Mouse (Mus musculus) liver, embryonic 16.5 days (tissue): ENCODE measurements around the gene Cul1. TPM values are rescaled to one million over a fixed set of nuclear protein-coding genes. Genes with fewer than 3 reads are reported as not detected.

Source experiments
- ATAC-seq: fragments of 200-750 bp; cut with Nextera tagmentation; 2 replicates; pipeline ENCODE4 v1.8.0; 2017; ENCODE audit warnings: low read depth, mild to moderate bottlenecking, moderate number of reproducible peaks, moderate library complexity
- H3K27ac ChIP-seq: fragments of 300-500 bp; sonication (generic); 2 replicates; pipeline ENCODE4 v1.5.1; 2014; ENCODE audit warnings: mild to moderate bottlenecking, low read length
- H3K27me3 ChIP-seq: fragments of 300-500 bp; sonication (generic); 2 replicates; pipeline ENCODE4 v1.6.1; 2014; ENCODE audit warnings: low read depth, low read length, mixed read lengths; ENCODE audit not compliant: control insufficient read depth, insufficient read depth
- H3K36me3 ChIP-seq: fragments of 300-500 bp; sonication (generic); 2 replicates; pipeline ENCODE4 v1.6.1; 2014; ENCODE audit warnings: mild to moderate bottlenecking; ENCODE audit not compliant: control insufficient read depth, insufficient read depth
- H3K4me1 ChIP-seq: fragments of 300-500 bp; sonication (generic); 2 replicates; pipeline ENCODE4 v1.6.1; 2014; ENCODE audit warnings: low read depth, low read length, mixed read lengths; ENCODE audit not compliant: control insufficient read depth
- H3K4me2 ChIP-seq: fragments of 300-500 bp; sonication (generic); 2 replicates; pipeline ENCODE4 v1.6.1; 2014; ENCODE audit warnings: low read depth, low read length, mixed read lengths
- H3K4me3 ChIP-seq: fragments of 300-500 bp; sonication (generic); 2 replicates; pipeline ENCODE4 v1.5.1; 2014; ENCODE audit warnings: low read depth, mild to moderate bottlenecking, low read length
- H3K9ac ChIP-seq: fragments of 300-500 bp; sonication (generic); 2 replicates; pipeline ENCODE4 v1.6.1; 2014; ENCODE audit warnings: low read depth, low read length
- H3K9me3 ChIP-seq: fragments of 300-500 bp; sonication (generic); replicated peaks from 2 replicates; pipeline ENCODE4 v1.6.1; 2016; ENCODE audit warnings: low read length; ENCODE audit not compliant: control insufficient read depth
- WGBS: fragments of 180-500 bp; shearing (Covaris S2); extraction: QIAGEN DNeasy Blood & Tissue Kit; methylation state at CpG from one replicate; pipeline ENCODE4 v1.1.7; 2014; ENCODE audit not compliant: insufficient replicate concordance; 5-methylcytosine and 5-hydroxymethylcytosine counted together
- polyA plus RNA-seq: library from polyadenylated mRNA; unstranded; fragments of >200 nt; fragmentation: Nextera tagmentation; extraction: Ambion mirVana; gene quantifications from 2 replicates; pipeline ENCODE4 v1.2.1, GENCODE M21; 2015

Gene Cul1
- polyA plus RNA-seq, 1 experiment from 2014 or later: 56.2 TPM

DNA sequence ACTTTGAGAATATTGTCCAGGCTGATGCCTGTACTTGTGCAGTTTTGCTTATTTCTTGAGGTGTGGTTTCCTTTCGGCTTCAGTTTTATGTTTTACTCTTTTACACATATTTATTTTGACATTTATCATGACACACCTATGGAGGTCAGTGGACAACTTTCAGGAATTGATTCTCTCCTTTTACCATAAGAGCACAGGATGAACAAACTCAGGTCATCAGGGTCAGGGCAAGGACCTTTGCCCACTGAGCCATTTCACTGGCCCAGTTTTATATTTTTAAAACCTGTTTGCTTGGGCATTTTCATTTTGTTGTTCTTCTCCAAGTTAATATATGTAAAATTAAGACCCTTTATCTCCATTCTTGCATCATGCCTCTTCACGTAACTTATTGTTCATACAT, 13.3 kb downstream of the Cul1 start:
- no peak for ATAC-seq
- Histone ChIP-seq H3K27ac (no peak overlapping the region), H3K9ac (no peak overlapping the region), H3K9me3 (no peaks in the 10 kb centered on the region), H3K4me2 (no peak overlapping the region), H3K27me3 (no peaks in the 10 kb centered on the region), H3K4me1 (peaks cover 14% of the 10 kb centered on the region), H3K4me3 (no peak overlapping the region), H3K36me3 (no peaks in the 10 kb centered on the region)
- 67% methylated on average over 2 of the region's 2 CpGs for WGBS

DNA sequence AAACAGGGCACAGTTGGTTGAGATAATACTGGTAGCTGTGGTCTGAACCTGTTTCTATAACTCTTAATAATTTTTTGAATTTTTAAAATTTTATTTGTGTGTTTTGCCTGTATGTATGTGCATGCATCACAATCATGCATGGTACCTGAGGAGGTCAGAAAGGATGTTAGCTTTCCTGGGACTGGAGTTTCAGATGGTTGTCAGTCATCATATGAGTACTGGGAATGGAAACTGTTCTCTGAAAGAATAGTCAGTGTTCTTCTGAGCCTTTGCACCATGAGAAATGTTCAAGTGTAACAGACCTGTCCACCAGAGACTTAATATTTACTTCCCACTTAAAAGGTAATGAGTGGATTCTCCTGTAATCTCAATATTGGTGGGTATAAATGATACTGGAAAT, 13.9 kb downstream of the Cul1 start:
- Histone ChIP-seq H3K4me3 (no peak overlapping the region), H3K27me3 (no peaks in the 10 kb centered on the region), H3K4me1 (peaks cover 14% of the 10 kb centered on the region), H3K9ac (no peak overlapping the region), H3K36me3 (no peaks in the 10 kb centered on the region), H3K4me2 (no peak overlapping the region), H3K9me3 (no peaks in the 10 kb centered on the region), H3K27ac (no peak overlapping the region)
- ATAC-seq: no peak

DNA sequence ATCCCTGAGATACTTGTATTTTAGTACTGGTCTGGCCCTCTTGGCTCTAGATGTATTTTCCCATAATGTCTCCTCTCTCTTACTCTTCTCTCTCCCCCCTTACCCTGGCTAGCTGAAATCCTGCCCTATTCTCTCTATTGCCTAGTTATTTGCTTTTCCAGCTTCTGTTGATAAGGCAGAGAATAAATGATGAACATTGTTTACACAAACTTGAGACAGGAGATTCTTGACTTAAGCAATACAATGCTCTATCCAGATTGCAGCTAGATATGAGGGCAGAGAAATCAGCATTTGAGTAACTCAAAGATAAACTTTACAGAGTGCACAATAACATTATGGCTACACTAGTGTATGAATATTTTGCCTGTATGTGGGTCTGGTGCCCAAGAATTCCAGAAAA, 16.6 kb downstream of the Cul1 start:
- Histone ChIP-seq H3K4me1 (peaks cover 9% of the 10 kb centered on the region), H3K9ac (no peak overlapping the region), H3K4me2 (no peak overlapping the region), H3K27ac (no peak overlapping the region), H3K27me3 (no peaks in the 10 kb centered on the region), H3K9me3 (no peaks in the 10 kb centered on the region), H3K36me3 (no peaks in the 10 kb centered on the region), H3K4me3 (no peak overlapping the region)
- no peak for ATAC-seq

DNA sequence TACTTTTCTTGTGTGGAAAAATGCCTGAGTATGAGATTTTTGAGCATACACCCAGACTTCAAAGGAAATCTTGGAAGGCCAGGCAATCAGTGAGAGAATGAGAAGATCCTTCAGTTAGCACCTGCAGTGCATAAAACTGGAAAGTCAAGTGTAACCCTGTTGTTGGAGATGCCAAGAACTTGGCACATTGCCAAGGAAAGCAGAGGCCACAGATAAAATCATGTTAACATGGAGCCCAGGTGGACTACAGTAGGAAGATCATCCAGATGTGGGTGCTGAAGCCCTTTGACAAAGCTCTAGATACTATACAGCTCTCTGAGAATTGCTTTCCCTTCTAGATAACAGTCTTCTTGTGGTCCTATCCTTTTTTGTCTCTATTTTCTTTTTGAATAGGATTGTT, 19.2 kb downstream of the Cul1 start:
- Histone ChIP-seq H3K4me1 (no peaks in the 10 kb centered on the region), H3K9me3 (no peaks in the 10 kb centered on the region), H3K36me3 (no peaks in the 10 kb centered on the region), H3K27ac (no peak overlapping the region), H3K27me3 (no peaks in the 10 kb centered on the region), H3K4me3 (no peak overlapping the region), H3K4me2 (no peak overlapping the region), H3K9ac (no peak overlapping the region)
- ATAC-seq: no peak

DNA sequence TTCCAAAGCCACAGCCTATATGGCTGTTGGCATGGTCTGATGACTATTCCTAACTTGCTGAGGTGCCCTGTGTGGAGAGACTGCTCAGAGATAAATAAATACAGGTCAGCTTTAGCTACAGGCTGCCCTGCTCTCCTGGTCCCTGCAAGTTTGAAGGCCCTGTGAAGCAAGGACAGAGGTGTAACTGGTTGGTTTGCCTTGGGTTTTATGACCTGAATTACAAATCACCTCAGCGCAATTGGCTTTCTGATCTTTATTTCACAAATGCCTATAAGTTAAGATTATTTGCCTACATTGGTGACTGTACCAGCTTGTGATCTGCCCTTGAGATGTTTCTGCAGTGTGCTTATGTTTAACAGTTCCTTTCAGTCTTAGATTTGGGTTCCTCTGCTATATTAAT, 28.8 kb downstream of the Cul1 start:
- whole genome bisulfite sequencing: 95% methylated on average over 1 of the region's 1 CpGs

DNA sequence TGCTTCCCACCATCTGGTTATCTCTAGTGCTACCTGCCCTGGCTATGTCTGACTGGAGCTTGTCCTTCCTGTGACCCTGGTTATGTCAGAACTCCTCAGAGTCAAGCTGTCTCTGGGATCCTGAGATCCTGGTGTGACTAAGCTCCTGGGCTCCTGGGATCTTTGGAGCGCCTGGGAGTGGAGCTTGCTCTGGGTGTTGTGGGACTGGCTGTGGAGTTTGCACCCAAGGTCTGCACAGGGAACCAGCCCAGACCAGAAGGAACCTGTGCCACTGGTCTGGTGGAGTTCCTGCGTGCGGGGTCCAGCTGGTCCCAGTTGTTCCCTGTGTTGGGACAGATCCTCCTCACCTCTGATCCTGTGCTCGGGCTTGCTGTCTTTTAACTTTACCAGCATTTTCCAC, 41.4 kb downstream of the Cul1 start:
- Histone ChIP-seq H3K4me1 (no peaks in the 10 kb centered on the region), H3K4me2 (no peak overlapping the region), H3K4me3 (no peak overlapping the region), H3K36me3 (no peaks in the 10 kb centered on the region), H3K27ac (no peak overlapping the region), H3K27me3 (no peaks in the 10 kb centered on the region), H3K9ac (no peak overlapping the region), H3K9me3 (no peaks in the 10 kb centered on the region)
- WGBS: 86% methylated on average over 4 of the region's 4 CpGs
- no peak for ATAC-seq

More for the DNA sequence above, 28.8 kb downstream of the Cul1 start:
- Histone ChIP-seq H3K4me2 (no peak overlapping the region), H3K4me3 (no peak overlapping the region), H3K27me3 (no peaks in the 10 kb centered on the region), H3K27ac (no peak overlapping the region), H3K4me1 (no peaks in the 10 kb centered on the region), H3K9me3 (no peaks in the 10 kb centered on the region), H3K36me3 (no peaks in the 10 kb centered on the region), H3K9ac (no peak overlapping the region)
- ATAC-seq: no peak

DNA sequence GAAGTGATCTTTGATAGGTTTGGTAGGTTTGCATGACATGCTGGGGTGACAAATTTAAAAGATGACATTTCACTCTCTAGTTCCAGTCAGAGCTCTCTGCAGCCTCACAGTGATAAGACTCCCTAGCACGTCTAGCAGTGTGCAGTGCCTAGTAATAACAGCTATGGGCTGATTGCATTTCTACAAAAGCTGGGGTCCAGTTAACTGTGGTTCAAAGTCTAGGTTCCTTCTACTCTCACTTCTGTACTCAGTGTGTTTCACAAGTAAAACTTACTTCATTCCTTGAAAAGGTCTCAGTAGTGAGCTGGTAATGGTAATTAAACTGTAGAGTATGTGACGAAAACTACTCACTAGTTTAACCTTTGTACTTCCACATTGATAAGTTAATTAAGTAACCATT, 66.8 kb downstream of the Cul1 start:
- H3K4me1 ChIP-seq: no peaks in the 10 kb centered on the region
- peaks cover 35% of the 10 kb centered on the region for H3K36me3 ChIP-seq
- H3K9ac ChIP-seq: no peak overlapping the region
- H3K9me3 ChIP-seq: no peaks in the 10 kb centered on the region
- H3K27me3 ChIP-seq: no peaks in the 10 kb centered on the region
- no peak for ATAC-seq
- no peak overlapping the region for H3K4me3 ChIP-seq
- H3K27ac ChIP-seq: no peak overlapping the region
- H3K4me2 ChIP-seq: no peak overlapping the region
- 66% methylated on average over 2 of the region's 2 CpGs for WGBS

DNA sequence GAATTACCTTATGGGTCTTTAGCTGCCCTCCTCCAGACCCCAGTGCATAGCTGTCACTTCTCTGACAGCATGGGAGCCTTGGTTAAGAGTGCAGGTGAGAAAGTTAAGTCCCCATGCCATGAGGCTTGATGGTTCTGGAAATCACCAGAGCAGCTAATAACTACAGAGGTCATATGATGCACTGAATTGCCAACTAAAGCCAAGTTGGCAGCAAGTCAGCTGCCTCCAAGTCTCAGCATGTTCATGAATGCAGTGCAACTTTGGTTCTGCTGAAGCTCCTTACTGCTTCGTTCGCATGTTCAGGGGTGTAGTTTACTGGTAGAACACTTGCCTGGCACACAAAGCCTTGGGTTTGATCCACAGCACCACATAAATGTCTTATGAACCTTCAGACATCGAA, 69.2 kb downstream of the Cul1 start:
- no peak overlapping the region for H3K4me2 ChIP-seq
- 84% methylated on average over 3 of the region's 3 CpGs for WGBS
- no peak overlapping the region for H3K27ac ChIP-seq
- H3K4me3 ChIP-seq: no peak overlapping the region
- ATAC-seq: no peak
- H3K9me3 ChIP-seq: no peaks in the 10 kb centered on the region
- no peak overlapping the region for H3K9ac ChIP-seq
- H3K27me3 ChIP-seq: no peaks in the 10 kb centered on the region
- H3K4me1 ChIP-seq: no peaks in the 10 kb centered on the region
- peaks cover 34% of the 10 kb centered on the region for H3K36me3 ChIP-seq

DNA sequence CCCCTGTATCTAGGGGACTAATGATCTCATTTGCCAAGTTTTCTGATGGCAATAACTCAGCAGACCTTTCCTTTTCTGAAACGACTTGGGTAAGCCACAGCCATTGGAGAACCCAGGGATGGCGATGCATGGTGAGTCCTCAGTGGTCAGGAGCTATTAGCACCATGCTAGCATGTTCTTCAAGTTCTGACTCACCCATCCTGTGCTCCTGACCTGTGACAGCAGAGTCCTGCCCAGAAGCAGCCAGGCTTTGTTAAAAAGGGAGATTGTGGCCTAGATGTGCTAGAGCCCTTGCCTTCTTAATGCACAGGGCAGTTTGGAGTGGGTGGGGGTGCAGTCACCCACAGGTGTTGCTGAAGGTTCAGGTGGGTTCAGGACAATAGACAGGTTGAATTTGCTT, 71.8 kb downstream of the Cul1 start:
- ATAC-seq: no peak
- H3K4me2 ChIP-seq: no peak overlapping the region
- H3K9ac ChIP-seq: no peak overlapping the region
- no peak overlapping the region for H3K27ac ChIP-seq
- H3K36me3 ChIP-seq: peaks cover 52% of the 10 kb centered on the region
- WGBS: 79% methylated on average over 2 of the region's 2 CpGs
- no peaks in the 10 kb centered on the region for H3K4me1 ChIP-seq
- no peaks in the 10 kb centered on the region for H3K9me3 ChIP-seq
- H3K27me3 ChIP-seq: no peaks in the 10 kb centered on the region
- H3K4me3 ChIP-seq: no peak overlapping the region

DNA sequence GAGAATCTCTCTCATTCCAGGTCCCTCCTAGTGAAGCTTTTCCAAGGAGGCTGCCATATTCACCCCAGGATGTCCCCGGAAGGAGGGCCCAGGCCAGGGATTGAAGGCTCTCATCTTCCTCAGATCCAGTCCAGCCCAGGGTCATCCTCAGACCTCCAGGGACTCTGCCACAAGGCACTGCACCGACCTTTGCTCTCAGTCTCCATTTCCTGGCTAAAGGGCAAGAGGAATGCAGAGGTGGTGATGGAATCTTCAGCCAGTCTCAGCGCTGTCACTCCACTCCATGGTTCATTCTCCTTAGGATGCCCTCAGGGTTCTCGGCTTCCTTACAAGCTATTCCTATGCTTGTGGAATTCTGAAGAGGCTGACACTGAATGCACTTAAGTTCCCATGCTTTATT, 73.2 kb downstream of the Cul1 start:
- no peak overlapping the region for H3K4me2 ChIP-seq
- ATAC-seq: no peak
- WGBS: 82% methylated on average over 4 of the region's 4 CpGs
- peaks cover 62% of the 10 kb centered on the region for H3K36me3 ChIP-seq
- no peak overlapping the region for H3K4me3 ChIP-seq
- no peak overlapping the region for H3K9ac ChIP-seq
- H3K27me3 ChIP-seq: no peaks in the 10 kb centered on the region
- H3K27ac ChIP-seq: no peak overlapping the region
- H3K9me3 ChIP-seq: no peaks in the 10 kb centered on the region
- H3K4me1 ChIP-seq: no peaks in the 10 kb centered on the region
